Mouse (Mus musculus) kidney, postnatal 0 days (tissue): ENCODE measurements around the gene Gm21586. TPM values are rescaled to one million over a fixed set of nuclear protein-coding genes. Genes with fewer than 3 reads are reported as not detected.
"Not testable (repeated sequence)": the region's sequence is repeated elsewhere in the genome, so short reads cannot be mapped to it uniquely, and the experiment has no call there.

Source experiments
- ATAC-seq: fragments of 200-750 bp; cut with Nextera tagmentation; replicated peaks from 2 replicates; pipeline ENCODE4 v1.8.0; 2017; ENCODE audit warnings: low read depth, moderate number of reproducible peaks, moderate TSS enrichment, moderate library complexity; ENCODE audit not compliant: low FRiP score
- DNase-seq: peaks from one replicate; pipeline ENCODE4 v3.0.0-alpha.2; 2016; ENCODE audit warnings: low spot score
- H3K27ac ChIP-seq: fragments of 300-500 bp; sonication (generic); 2 replicates; pipeline ENCODE4 v1.5.1; 2014; ENCODE audit warnings: mild to moderate bottlenecking
- H3K27me3 ChIP-seq: fragments of 300-500 bp; sonication (generic); 2 replicates; pipeline ENCODE4 v1.6.1; 2014; ENCODE audit warnings: low read length, mixed read lengths; ENCODE audit not compliant: insufficient read depth
- H3K36me3 ChIP-seq: fragments of 300-500 bp; sonication (generic); 2 replicates; pipeline ENCODE4 v1.6.1; 2014; ENCODE audit warnings: low read length, mixed read lengths; ENCODE audit not compliant: insufficient read depth
- H3K4me1 ChIP-seq: fragments of 300-500 bp; sonication (generic); replicated peaks from 2 replicates; pipeline ENCODE4 v1.6.1; 2014; ENCODE audit warnings: antibody characterized with exemption, low read length, mixed read lengths; ENCODE audit not compliant: insufficient read depth
- H3K4me2 ChIP-seq: fragments of 300-500 bp; sonication (generic); 2 replicates; pipeline ENCODE4 v1.6.1; 2014; ENCODE audit warnings: mild to moderate bottlenecking, low read length, moderate library complexity, mixed read lengths
- H3K4me3 ChIP-seq: fragments of 300-500 bp; sonication (generic); replicated peaks from 2 replicates; pipeline ENCODE4 v1.5.1; 2014; ENCODE audit warnings: low read depth, low read length
- H3K9ac ChIP-seq: fragments of 300-500 bp; sonication (generic); 2 replicates; pipeline ENCODE4 v1.6.1; 2014; ENCODE audit warnings: low read depth, low read length
- H3K9me3 ChIP-seq: fragments of 300-500 bp; sonication (generic); replicated peaks from 2 replicates; pipeline ENCODE4 v1.6.1; 2016; ENCODE audit warnings: low read length, inconsistent platforms, mixed read lengths
- WGBS: fragments of 180-500 bp; shearing (Covaris S2); extraction: QIAGEN DNeasy Blood & Tissue Kit; methylation state at CpG from one replicate; pipeline ENCODE4 v1.1.7; 2014; 5-methylcytosine and 5-hydroxymethylcytosine counted together
- polyA plus RNA-seq: library from polyadenylated mRNA; unstranded; fragments of >200 nt; fragmentation: Nextera tagmentation; extraction: Ambion mirVana; gene quantifications from 2 replicates; pipeline ENCODE4 v1.2.1, GENCODE M21; 2015

Gene Gm21586
- not detected in 2 replicates for polyA plus RNA-seq

DNA sequence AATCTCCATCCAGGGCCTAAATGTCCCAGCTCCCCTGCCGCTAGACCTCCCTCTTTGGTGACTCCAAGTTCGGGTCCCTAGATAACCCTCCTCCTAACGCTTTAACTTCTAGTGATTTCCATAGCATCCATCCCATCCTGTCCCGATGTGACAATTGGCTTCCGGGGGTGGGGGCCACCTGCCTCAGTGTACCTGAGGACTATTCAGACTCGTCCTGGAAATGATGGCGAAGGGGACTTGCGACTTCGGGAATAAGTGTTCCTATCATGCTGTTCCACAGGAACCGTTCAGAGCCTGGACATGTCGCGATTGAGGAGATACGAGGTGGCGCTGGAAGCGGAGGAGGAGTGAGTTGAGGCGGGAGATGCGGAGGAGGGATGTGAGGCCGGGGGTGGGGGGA, at the start of gene Gm21586:
Gene Gm21586, plus strand, starts transcription at position 301 of the 400 bp plus-strand sequence.
- H3K4me3 ChIP-seq, H3K4me1 ChIP-seq, H3K27ac ChIP-seq, H3K36me3 ChIP-seq, ATAC-seq, H3K9me3 ChIP-seq, H3K27me3 ChIP-seq, H3K4me2 ChIP-seq, H3K9ac ChIP-seq, DNase-seq: not testable (repeated sequence)
- no CpG with 5 or more reads among the region's 18 CpGs for WGBS

GRCm38 (mm10) chr4:42466452-42466851, 27.3 kb downstream of the Gm21586 start, which contains the start of gene Gm2163:
Gene Gm2163 (plus strand): TSS chr4:42466752.
- WGBS = no CpG with 5 or more reads among the region's 5 CpGs
- not testable (repeated sequence) for H3K4me2 ChIP-seq, H3K27me3 ChIP-seq, H3K4me3 ChIP-seq, H3K4me1 ChIP-seq, ATAC-seq, H3K36me3 ChIP-seq, H3K9ac ChIP-seq, H3K27ac ChIP-seq, DNase-seq, H3K9me3 ChIP-seq

Other genes with a start within 250 kb of the Gm21586 start
- gene Gm10600, start 198.7 kb upstream of the Gm21586 start, polyA plus RNA-seq = not detected in 2 replicates
- gene Ccl21b, start 183.6 kb upstream of the Gm21586 start, polyA plus RNA-seq = 0.89 TPM in 1 of 2 replicates, not detected in the other
- not detected in 2 replicates for gene Gm21953, start 145.1 kb upstream of the Gm21586 start, polyA plus RNA-seq
- gene Fam205a3, start 121.0 kb upstream of the Gm21586 start, polyA plus RNA-seq = not detected in 2 replicates
- gene Gm2163, start 27.4 kb downstream of the Gm21586 start, polyA plus RNA-seq = 0.04 and 0.05 TPM in 2 replicates
- not detected in 2 replicates for gene Fam205a2, start 88.8 kb downstream of the Gm21586 start, polyA plus RNA-seq
- gene Gm10591, start 172.8 kb downstream of the Gm21586 start, polyA plus RNA-seq = 0.89 TPM in 1 of 2 replicates, not detected in the other
- gene Gm2564, start 190.3 kb downstream of the Gm21586 start, polyA plus RNA-seq = 0.70 and 0.72 TPM in 2 replicates
- not detected in 2 replicates for gene Ccl27b, start 215.9 kb downstream of the Gm21586 start, polyA plus RNA-seq
- not detected in 2 replicates for gene Il11ra2, start 222.5 kb downstream of the Gm21586 start, polyA plus RNA-seq